Mouse (Mus musculus) fat pad, adult 2 months (tissue): ENCODE measurements around the gene Olfr680-ps1.
"Not testable (repeated sequence)": the region's sequence is repeated elsewhere in the genome, so short reads cannot be mapped to it uniquely, and the experiment has no call there.

Source experiments
- DNase-seq: peaks from one replicate; pipeline ENCODE4 v3.0.0-alpha.2; 2011; ENCODE audit warnings: low read depth, low spot score; ENCODE audit errors: extremely low read depth

The Olfr680-ps1 gene

GRCm38 (mm10) chr7:105092717-105093116 is at the start of gene Olfr680-ps1:
Olfr680-ps1 (minus strand) TSS chr7:105092817.
- not testable (repeated sequence) for DNase-seq

GRCm38 (mm10) chr7:105141275-105141674 is 48.7 kb upstream of the Olfr680-ps1 start:
- DNase-seq: no peak

- no peak for DNase-seq
These were observed 23.9 kb upstream of the Olfr680-ps1 start, which contains the start of gene Olfr681 for GRCm38 (mm10) chr7:105116536-105116935. Olfr681 (plus strand) TSS chr7:105116836.

- DNase-seq: no peak
These were observed 11.7 kb downstream of the Olfr680-ps1 start, which contains the start of gene Olfr679 for GRCm38 (mm10) chr7:105080905-105081304. Olfr679 (plus strand) TSS chr7:105081205.

- DNase-seq: no peak
These were observed 28.4 kb downstream of the Olfr680-ps1 start, which contains the start of gene Olfr678 for GRCm38 (mm10) chr7:105064175-105064574. Olfr678 (plus strand) TSS chr7:105064475.

- no peak for DNase-seq
These were observed 33.7 kb downstream of the Olfr680-ps1 start for GRCm38 (mm10) chr7:105058951-105059350.
